Mouse (Mus musculus) spleen, adult 2 months (tissue): ENCODE results near the gene Wrap53.

Experiments used
- CTCF ChIP-seq: fragments of 200-500 bp; IDR thresholded peaks from 2 replicates; pipeline ENCODE4 v1.5.1; 2011; ENCODE audit warnings: mild to moderate bottlenecking, inconsistent platforms; ENCODE audit not compliant: insufficient read depth, insufficient read length, insufficient replicate concordance; ENCODE audit errors: extremely low read depth
- POLR2A ChIP-seq: fragments of 200-500 bp; IDR thresholded peaks from 2 replicates; pipeline ENCODE4 v1.6.1; 2011; ENCODE audit warnings: low read depth, low read length, inconsistent platforms

- no peak for TF ChIP-seq POLR2A
- no peak for TF ChIP-seq CTCF
Observed at GRCm38 (mm10) chr11:69623006-69623405, 43.0 kb upstream of the Wrap53 start.
